Mouse (Mus musculus): Measurements from ENCODE around the gene Samhd1.

The Samhd1 gene

GRCm38 (mm10) chr2:157135529-157136120 is 560 bp upstream of the Samhd1 start:
- no peak for DNase-seq

- peak in 1 of 2 experiments; percentile 59 for DNase-seq
These were observed 560 bp downstream of the Samhd1 start for GRCm38 (mm10) chr2:157134479-157134931.

- no peak for DNase-seq
These were observed 1.1 kb downstream of the Samhd1 start for GRCm38 (mm10) chr2:157133769-157134478.

- no peak for DNase-seq
These were observed 2.2 kb downstream of the Samhd1 start for GRCm38 (mm10) chr2:157132686-157133540.

GRCm38 (mm10) chr2:157132086-157132485 is 3.0 kb downstream of the Samhd1 start:
- no peak for DNase-seq

GRCm38 (mm10) chr2:157130813-157131514 is 4.1 kb downstream of the Samhd1 start:
- DNase-seq: no peak

GRCm38 (mm10) chr2:157129601-157130164 is 5.4 kb downstream of the Samhd1 start:
- DNase-seq: no peak

GRCm38 (mm10) chr2:157129096-157129495 is 6.0 kb downstream of the Samhd1 start:
- DNase-seq: no peak

GRCm38 (mm10) chr2:157128072-157128471 is 7.0 kb downstream of the Samhd1 start:
- peak; percentile 28 to 44 for DNase-seq

- no peak for DNase-seq
These were observed 7.7 kb downstream of the Samhd1 start for GRCm38 (mm10) chr2:157127370-157127769.

GRCm38 (mm10) chr2:157125246-157125645 is 9.8 kb downstream of the Samhd1 start:
- no peak for DNase-seq

- DNase-seq: no peak
These were observed 13.3 kb downstream of the Samhd1 start for GRCm38 (mm10) chr2:157121766-157122165.

GRCm38 (mm10) chr2:157119075-157119474 is 16.0 kb downstream of the Samhd1 start:
- no peak for DNase-seq

- no peak for DNase-seq
These were observed 16.5 kb downstream of the Samhd1 start for GRCm38 (mm10) chr2:157118556-157118955.

- DNase-seq: no peak
These were observed 18.1 kb downstream of the Samhd1 start for GRCm38 (mm10) chr2:157116964-157117363.

GRCm38 (mm10) chr2:157108236-157108635 is 26.8 kb downstream of the Samhd1 start:
- DNase-seq: no peak

GRCm38 (mm10) chr2:157104454-157104853 is 30.6 kb downstream of the Samhd1 start:
- DNase-seq: no peak

- DNase-seq: no peak
These were observed 32.8 kb downstream of the Samhd1 start for GRCm38 (mm10) chr2:157102256-157102655.

GRCm38 (mm10) chr2:157101650-157102049 is 33.4 kb downstream of the Samhd1 start:
- DNase-seq: no peak

GRCm38 (mm10) chr2:157100319-157100605 is 34.8 kb downstream of the Samhd1 start:
- DNase-seq: no peak

GRCm38 (mm10) chr2:157099532-157100318 is 35.3 kb downstream of the Samhd1 start:
- peak; percentile 55 to 78 for DNase-seq
